Mouse (Mus musculus): ENCODE data around the gene Atoh8. TPM values are rescaled to one million over a fixed set of nuclear protein-coding genes. Genes with fewer than 3 reads are reported as not detected.

The Atoh8 gene
- polyA plus RNA-seq, 1 experiment from 2014 or later: 4.2 TPM

DNA sequence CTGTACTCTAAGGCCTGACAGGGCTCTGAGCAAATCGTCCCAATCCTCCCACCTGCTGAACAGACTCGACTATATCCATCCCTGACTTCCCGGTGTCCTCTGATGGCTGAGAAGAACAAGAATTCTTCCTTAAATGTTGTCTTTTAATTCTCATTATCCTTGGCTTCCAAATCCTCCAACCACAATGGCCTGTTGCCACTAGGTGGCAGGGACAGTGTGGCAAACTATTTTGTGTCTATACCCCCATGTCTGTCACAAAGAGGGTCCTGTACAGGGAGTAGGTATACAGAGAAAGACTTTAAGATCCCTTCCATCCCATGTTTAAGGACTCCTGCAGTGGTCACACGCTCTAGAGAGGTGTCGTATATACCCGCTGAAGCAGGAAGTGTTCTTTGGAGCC is 14.1 kb downstream of the Atoh8 start:
- H3K4me1 ChIP-seq (replicated peaks): peaks cover 71% of the 10 kb centered on the region
- H3K4me3 ChIP-seq: no peak overlapping the region
- ATAC-seq (ENCODE audit: low FRiP score): no peak
- WGBS: 48% methylated on average over 6 of the region's 6 CpGs
- H3K9ac ChIP-seq: no peak overlapping the region
- H3K27me3 ChIP-seq: peaks cover 76% of the 10 kb centered on the region
- no peak overlapping the region for H3K4me2 ChIP-seq
- no peaks in the 10 kb centered on the region for H3K36me3 ChIP-seq
- no peak overlapping the region for H3K27ac ChIP-seq
- H3K9me3 ChIP-seq: no peaks in the 10 kb centered on the region

DNA sequence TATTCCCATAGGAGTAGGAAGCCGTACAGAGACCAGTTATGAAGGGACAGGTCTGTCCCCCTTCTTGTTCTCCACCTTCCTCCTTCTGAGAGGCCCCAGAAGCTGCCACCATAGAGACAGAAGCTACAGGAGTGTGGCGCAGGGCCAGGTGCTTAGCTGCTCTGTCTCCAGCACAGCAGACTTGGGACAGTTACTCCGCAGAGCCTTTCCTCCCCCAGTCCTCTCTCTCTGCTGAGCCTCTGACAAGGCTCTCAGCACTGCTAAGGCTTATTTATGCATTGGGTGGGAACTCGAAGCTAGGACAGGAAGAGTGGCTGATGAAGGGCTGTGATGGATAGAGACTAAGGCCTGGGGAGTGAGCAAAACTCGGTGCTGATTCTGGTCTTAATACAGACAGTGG is 15.8 kb downstream of the Atoh8 start:
- H3K4me2 ChIP-seq: no peak overlapping the region
- no peaks in the 10 kb centered on the region for H3K36me3 ChIP-seq
- peaks cover 88% of the 10 kb centered on the region for H3K4me1 ChIP-seq (replicated peaks)
- H3K9ac ChIP-seq: no peak overlapping the region
- no peaks in the 10 kb centered on the region for H3K9me3 ChIP-seq
- 52% methylated on average over 5 of the region's 5 CpGs for whole genome bisulfite sequencing
- peaks cover 69% of the 10 kb centered on the region for H3K27me3 ChIP-seq
- ATAC-seq (ENCODE audit: low FRiP score): no peak
- no peak overlapping the region for H3K27ac ChIP-seq
- no peak overlapping the region for H3K4me3 ChIP-seq

DNA sequence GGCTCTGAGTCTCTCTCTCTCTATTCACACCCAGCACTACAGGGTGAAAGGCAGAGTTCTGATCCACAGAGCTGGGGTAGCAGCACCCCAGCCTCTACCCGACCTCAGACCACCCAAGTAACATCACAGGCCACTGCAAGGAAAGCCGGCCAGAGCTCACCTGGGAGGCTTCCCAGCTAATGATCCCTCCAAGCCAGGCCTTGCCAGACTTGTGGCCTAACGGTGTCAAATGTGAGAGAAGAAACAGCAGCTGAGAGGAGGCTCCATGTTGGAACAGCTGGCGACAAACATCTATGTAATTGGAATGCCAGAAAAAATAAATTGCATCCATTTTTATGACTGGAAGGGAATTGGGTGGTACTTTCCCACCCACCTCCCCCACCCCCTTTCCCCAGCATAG is 17.1 kb downstream of the Atoh8 start:
- no peak for ATAC-seq (ENCODE audit: low FRiP score)
- H3K36me3 ChIP-seq: no peaks in the 10 kb centered on the region
- peaks cover 93% of the 10 kb centered on the region for H3K4me1 ChIP-seq (replicated peaks)
- H3K9me3 ChIP-seq: no peaks in the 10 kb centered on the region
- H3K27me3 ChIP-seq: peaks cover 66% of the 10 kb centered on the region
- 46% methylated on average over 4 of the region's 4 CpGs for WGBS
- no peak overlapping the region for H3K4me2 ChIP-seq
- H3K4me3 ChIP-seq: no peak overlapping the region
- no peak overlapping the region for H3K9ac ChIP-seq
- H3K27ac ChIP-seq: peak overlapping the region; percentile 53

DNA sequence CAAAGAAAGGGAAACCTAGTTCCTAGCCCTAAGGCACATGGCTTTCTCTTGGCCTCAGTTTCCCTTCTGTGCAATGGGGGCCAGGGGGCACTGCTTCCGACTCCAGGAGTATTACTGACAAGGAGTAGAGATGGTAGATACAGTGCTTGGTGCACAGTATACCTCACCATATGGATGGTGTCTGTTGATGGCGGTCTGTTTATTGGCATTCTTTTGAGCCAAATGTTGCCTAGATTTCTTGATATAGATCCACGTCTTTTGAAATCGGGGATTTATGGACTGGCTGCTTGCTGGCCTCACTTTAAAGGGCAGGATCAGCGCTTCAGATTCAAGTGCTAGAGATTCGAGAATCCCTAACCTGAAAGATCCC is 18.0 kb downstream of the Atoh8 start:
- Histone ChIP-seq H3K4me1 (replicated peaks) (peaks cover 87% of the 10 kb centered on the region), H3K4me3 (no peak overlapping the region), H3K36me3 (no peaks in the 10 kb centered on the region), H3K27me3 (peaks cover 66% of the 10 kb centered on the region), H3K9ac (no peak overlapping the region), H3K4me2 (peak overlapping the region; percentile 50; the same call in 1 of the 2 replicates), H3K9me3 (no peaks in the 10 kb centered on the region), H3K27ac (peak overlapping the region; percentile 87)
- 56% methylated on average over 6 of the region's 6 CpGs for WGBS
- ATAC-seq (ENCODE audit: low FRiP score): peak; percentile 29; the same call in 1 of the 2 replicates

DNA sequence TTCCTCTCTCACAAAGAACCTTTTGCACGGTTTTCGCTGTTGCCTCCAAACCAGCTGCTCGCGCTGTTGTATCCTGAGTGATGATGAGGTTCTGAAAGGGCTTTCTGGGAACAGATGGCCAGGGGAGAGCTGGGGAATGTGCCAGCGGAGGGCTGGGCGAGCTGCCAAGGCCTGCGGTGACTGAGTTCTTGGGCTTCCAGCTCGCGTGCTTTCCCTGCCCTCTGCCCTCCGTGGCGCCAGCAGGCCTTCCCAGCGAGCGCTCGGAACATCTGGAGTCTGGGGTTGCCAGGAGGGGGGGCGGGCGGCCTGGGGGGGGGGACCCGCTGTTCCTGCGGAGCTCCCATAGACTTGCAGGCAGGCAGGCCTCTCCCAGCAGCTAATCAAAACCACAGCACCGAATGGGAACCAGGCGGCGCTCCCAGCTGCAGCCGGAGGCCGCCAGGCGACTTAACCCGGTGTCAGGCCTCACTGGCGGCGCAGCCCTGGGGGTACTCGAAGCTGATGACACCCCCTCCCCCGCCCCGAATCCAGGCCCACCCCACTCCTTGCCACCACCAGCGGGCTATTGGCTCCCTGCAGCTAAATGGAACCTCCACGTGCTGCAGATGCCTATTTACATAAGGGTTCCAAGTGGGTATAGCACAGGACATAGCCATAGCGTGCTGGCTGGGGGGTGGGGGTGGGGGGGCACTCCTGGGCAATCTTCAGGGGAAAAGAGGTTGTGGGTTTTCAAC is 18.5 kb downstream of the Atoh8 start:
- no peaks in the 10 kb centered on the region for H3K9me3 ChIP-seq
- peak overlapping the region; percentile 50 for H3K4me2 ChIP-seq
- WGBS: under 1% methylated on average over 33 of the region's 33 CpGs
- H3K27ac ChIP-seq: peak overlapping the region; percentile 87
- H3K4me3 ChIP-seq: peak overlapping the region; percentile 14; the same call in 1 of the 2 replicates
- peaks cover 67% of the 10 kb centered on the region for H3K27me3 ChIP-seq
- H3K9ac ChIP-seq: 0 out of 2 replicates have a peak overlapping the region, but pooled peaks have one; percentile 36
- peak; percentile 90 for ATAC-seq (ENCODE audit: low FRiP score)
- no peaks in the 10 kb centered on the region for H3K36me3 ChIP-seq
- peaks cover 81% of the 10 kb centered on the region for H3K4me1 ChIP-seq (replicated peaks)

DNA sequence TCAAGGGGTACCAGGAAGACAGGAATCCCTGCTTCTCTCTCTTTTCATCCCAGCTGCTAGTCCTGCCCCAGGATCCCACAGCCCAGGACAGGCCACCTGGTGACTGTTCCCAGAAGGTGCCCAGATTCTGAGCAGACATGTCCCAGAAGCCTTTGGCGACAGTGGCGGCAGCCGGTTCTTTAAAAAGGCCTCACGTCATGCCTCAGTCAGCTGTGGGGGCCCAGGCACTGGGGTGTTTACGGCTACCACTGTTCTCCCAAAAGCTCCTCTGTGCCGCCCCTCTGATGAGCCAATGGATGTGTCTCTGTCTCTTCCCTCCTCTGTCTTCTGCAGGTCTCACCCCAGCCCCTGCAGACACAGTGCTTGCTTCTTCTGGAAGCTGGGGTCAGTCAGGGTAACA is 19.8 kb downstream of the Atoh8 start:
- peaks cover 80% of the 10 kb centered on the region for H3K4me1 ChIP-seq (replicated peaks)
- no peaks in the 10 kb centered on the region for H3K9me3 ChIP-seq
- H3K4me2 ChIP-seq: peak overlapping the region; percentile 50
- WGBS: 18% methylated on average over 6 of the region's 6 CpGs
- H3K9ac ChIP-seq: no peak overlapping the region
- ATAC-seq (ENCODE audit: low FRiP score): no peak
- H3K27ac ChIP-seq: peak overlapping the region; percentile 87
- no peak overlapping the region for H3K4me3 ChIP-seq
- H3K36me3 ChIP-seq: no peaks in the 10 kb centered on the region
- peaks cover 63% of the 10 kb centered on the region for H3K27me3 ChIP-seq

DNA sequence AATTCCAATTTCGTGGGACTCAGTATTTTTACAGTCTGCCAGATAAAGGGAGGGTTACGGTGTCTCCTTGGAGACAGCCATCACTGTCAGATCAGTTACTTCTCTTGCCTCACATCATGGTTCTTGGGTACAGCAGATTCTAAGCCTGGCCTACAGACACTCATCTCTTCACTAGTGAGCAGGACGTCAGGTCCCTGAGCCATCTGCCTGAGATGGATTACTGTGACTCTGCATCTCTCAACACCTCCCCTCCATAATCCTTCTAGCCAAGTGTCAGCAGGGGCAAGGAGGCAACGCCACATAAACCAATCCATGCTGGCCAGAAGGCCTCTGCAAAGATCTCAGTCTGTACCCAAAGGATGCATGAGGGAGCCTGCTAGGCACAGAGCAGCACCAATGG is 24.0 kb downstream of the Atoh8 start:
- 47% methylated on average over 4 of the region's 4 CpGs for WGBS
- no peak for ATAC-seq (ENCODE audit: low FRiP score)
- no peak overlapping the region for H3K4me3 ChIP-seq

DNA sequence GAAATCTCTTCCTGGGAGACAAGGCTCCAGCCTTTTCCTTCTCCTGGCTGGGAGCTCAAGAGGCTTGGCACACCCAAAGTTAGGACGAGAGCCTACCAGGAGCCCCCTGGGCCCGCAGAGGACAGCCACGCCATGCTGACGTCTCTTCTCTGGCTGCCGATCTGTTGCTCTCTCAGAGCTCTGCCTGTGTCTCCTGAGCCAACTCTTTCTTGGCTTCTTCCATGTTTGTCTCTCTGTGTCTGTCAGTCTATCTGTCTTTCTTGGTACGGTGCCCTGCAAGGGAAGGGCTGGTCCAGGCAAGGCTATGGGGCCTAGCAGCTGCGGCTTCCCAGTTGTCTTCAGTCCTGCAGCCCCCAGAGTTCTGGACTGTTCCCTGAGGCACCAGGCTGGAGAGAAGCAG is 24.6 kb downstream of the Atoh8 start:
- no peak for ATAC-seq (ENCODE audit: low FRiP score)
- Histone ChIP-seq H3K4me1 (replicated peaks) (peaks cover 38% of the 10 kb centered on the region), H3K9ac (no peak overlapping the region), H3K36me3 (no peaks in the 10 kb centered on the region), H3K4me2 (no peak overlapping the region), H3K9me3 (no peaks in the 10 kb centered on the region), H3K4me3 (no peak overlapping the region), H3K27me3 (peaks cover 75% of the 10 kb centered on the region), H3K27ac (no peak overlapping the region)
- 80% methylated on average over 7 of the region's 7 CpGs for WGBS

More for the DNA sequence above, 24.0 kb downstream of the Atoh8 start:
- Histone ChIP-seq H3K27me3 (peaks cover 72% of the 10 kb centered on the region), H3K4me1 (replicated peaks) (peaks cover 43% of the 10 kb centered on the region), H3K4me2 (no peak overlapping the region), H3K9ac (0 out of 2 replicates have a peak overlapping the region, but pooled peaks have one; percentile 8), H3K36me3 (no peaks in the 10 kb centered on the region), H3K27ac (no peak overlapping the region; the same call in 1 of the 2 replicates), H3K9me3 (no peaks in the 10 kb centered on the region)

DNA sequence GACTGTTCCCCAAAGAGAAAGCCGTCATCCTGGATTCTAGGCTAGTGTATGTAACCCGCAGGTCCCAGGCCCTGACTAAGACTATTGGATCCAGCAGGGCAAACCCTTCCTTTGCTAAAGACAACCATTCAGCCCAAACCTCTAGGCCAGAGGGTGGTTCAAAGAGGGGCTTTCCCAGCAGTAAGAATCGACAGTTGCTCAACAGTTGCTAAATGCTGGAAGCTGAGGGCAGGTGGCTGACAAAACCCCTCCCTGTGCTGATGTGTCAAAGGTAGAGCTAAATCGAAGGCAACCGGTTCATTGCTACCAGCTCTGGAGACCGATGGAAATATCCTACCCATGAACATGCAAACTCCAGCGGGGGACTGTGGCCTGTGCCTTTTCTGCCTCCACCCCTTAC is 25.6 kb downstream of the Atoh8 start:
- peaks cover 74% of the 10 kb centered on the region for H3K27me3 ChIP-seq

DNA sequence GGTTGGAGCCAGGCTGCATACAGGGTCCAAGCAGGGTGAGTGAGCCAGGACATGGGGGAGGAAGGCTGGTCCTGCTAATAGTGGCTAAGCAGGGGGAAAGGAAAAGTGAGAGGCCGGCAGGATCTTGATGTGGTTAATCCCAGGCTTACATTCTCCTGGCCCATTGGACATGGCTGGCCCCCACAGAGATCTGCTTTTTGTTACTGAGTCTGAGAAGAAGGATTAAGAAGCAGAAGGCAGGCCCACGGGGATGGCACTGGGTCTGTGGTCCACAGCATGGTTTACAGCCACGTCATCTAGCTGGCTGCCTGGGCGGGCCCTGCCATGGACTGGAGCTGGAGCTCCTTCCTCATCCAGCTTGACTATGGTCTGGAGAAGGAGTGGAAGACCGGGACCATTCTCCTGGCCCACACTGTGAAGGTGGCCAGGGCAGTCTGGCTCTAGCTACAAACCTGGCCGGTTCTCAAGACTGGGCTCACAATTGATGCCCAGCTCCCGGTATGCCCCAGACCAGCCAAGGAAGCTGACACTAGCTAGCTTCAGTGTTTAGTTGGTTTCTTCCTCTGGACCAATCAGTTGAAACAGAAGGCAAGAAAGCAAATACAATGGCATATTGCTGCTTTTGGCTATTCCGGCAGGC is 26.9 kb downstream of the Atoh8 start:
- Histone ChIP-seq H3K9me3 (no peaks in the 10 kb centered on the region), H3K27ac (no peak overlapping the region), H3K4me2 (no peak overlapping the region), H3K9ac (no peak overlapping the region), H3K4me3 (no peak overlapping the region), H3K36me3 (no peaks in the 10 kb centered on the region), H3K4me1 (replicated peaks) (peaks cover 16% of the 10 kb centered on the region), H3K27me3 (peaks cover 66% of the 10 kb centered on the region)
- WGBS: 90% methylated on average over 8 of the region's 8 CpGs
- no peak for ATAC-seq (ENCODE audit: low FRiP score)

More for the DNA sequence above, 25.6 kb downstream of the Atoh8 start:
- H3K4me3 ChIP-seq: no peak overlapping the region
- H3K4me2 ChIP-seq: no peak overlapping the region
- no peak overlapping the region for H3K9ac ChIP-seq
- no peak for ATAC-seq (ENCODE audit: low FRiP score)
- H3K36me3 ChIP-seq: no peaks in the 10 kb centered on the region
- H3K27ac ChIP-seq: no peak overlapping the region
- H3K4me1 ChIP-seq (replicated peaks): peaks cover 27% of the 10 kb centered on the region
- 90% methylated on average over 7 of the region's 7 CpGs for WGBS
- no peaks in the 10 kb centered on the region for H3K9me3 ChIP-seq

DNA sequence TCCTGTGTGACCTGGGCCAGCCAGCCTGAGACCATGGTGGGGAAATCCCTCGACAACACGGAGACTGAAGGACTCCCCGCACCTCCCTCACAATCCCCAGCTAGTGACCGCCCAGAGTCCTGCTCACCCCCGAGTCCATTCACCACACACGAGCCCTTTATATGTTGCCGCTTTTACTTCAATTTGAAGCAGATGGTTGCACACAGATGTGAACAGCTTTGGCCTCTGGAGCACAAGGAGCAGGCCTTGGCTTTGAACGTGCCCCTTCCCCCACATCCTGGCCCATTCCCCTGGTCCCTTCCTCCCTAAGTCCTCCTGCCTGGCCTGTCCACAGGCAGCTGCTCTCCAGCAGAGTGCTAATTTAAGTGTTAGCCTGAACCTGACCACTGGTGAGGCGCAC is 29.4 kb downstream of the Atoh8 start:
- H3K9me3 ChIP-seq: no peaks in the 10 kb centered on the region
- peaks cover 6% of the 10 kb centered on the region for H3K4me1 ChIP-seq (replicated peaks)
- 81% methylated on average over 9 of the region's 9 CpGs for WGBS
- peaks cover 52% of the 10 kb centered on the region for H3K27me3 ChIP-seq
- H3K4me2 ChIP-seq: no peak overlapping the region
- no peak overlapping the region for H3K9ac ChIP-seq
- no peaks in the 10 kb centered on the region for H3K36me3 ChIP-seq
- no peak overlapping the region for H3K4me3 ChIP-seq
- H3K27ac ChIP-seq: no peak overlapping the region
- no peak for ATAC-seq (ENCODE audit: low FRiP score)

DNA sequence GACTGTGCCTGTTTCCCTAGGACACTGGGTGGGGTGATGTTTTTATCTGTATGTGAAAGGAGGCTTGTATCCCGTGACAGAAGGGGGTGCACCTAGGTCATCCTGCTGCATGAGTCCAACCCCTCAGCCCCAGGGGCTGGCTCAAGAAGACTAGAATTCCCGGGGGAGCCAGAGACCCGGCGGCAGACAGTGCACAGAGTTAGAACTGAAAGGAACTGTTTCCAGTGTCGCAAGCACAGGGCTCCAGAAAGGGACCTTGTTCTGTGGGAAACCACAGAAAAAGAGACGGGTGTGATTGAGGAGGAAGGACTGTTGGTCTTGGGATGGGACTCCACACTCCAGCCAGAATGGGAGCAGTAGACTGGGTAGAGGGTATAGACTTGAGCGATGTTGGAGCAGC is 30.5 kb downstream of the Atoh8 start:
- Histone ChIP-seq H3K4me1 (replicated peaks) (peaks cover 10% of the 10 kb centered on the region), H3K4me3 (no peak overlapping the region), H3K36me3 (no peaks in the 10 kb centered on the region), H3K27me3 (peaks cover 41% of the 10 kb centered on the region), H3K27ac (no peak overlapping the region), H3K4me2 (no peak overlapping the region), H3K9ac (no peak overlapping the region), H3K9me3 (no peaks in the 10 kb centered on the region)
- no peak for ATAC-seq (ENCODE audit: low FRiP score)
- WGBS: 76% methylated on average over 7 of the region's 7 CpGs

DNA sequence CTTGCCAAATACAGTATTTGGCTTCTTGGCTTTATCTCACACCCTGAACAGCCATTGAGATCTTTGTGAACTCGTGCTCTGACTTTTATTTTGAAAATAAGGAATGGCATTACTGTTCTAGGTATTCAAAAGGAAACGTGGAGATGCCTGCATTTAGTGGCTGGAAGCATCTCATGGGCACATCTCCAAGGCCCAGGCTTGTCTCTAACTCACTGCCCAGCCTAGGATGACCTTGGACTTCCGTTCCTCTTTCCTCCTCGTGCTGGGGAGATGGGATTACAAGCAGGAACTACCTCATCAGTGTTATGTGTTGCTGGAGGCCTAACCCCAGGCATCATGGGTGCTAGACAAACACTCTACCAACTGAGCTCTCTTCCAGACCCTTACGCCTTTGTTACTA is 32.1 kb downstream of the Atoh8 start:
- no peak overlapping the region for H3K4me2 ChIP-seq
- no peak overlapping the region for H3K27ac ChIP-seq
- H3K36me3 ChIP-seq: no peaks in the 10 kb centered on the region
- 82% methylated on average over 5 of the region's 5 CpGs for WGBS
- H3K27me3 ChIP-seq: peaks cover 31% of the 10 kb centered on the region
- H3K9ac ChIP-seq: no peak overlapping the region
- ATAC-seq (ENCODE audit: low FRiP score): no peak
- no peaks in the 10 kb centered on the region for H3K9me3 ChIP-seq
- no peak overlapping the region for H3K4me3 ChIP-seq
- peaks cover 10% of the 10 kb centered on the region for H3K4me1 ChIP-seq (replicated peaks)
